Mouse (Mus musculus) frontal cortex, postnatal 25 days (tissue): Measurements from ENCODE around the gene Map3k7cl.

ENCODE experiments used
- DNase-seq, 2 experiments: peaks; one replicate each; pipeline ENCODE4 v3.0.0; 2022; ENCODE audit warnings: low spot score in 2 of 2

The Map3k7cl gene

DNA sequence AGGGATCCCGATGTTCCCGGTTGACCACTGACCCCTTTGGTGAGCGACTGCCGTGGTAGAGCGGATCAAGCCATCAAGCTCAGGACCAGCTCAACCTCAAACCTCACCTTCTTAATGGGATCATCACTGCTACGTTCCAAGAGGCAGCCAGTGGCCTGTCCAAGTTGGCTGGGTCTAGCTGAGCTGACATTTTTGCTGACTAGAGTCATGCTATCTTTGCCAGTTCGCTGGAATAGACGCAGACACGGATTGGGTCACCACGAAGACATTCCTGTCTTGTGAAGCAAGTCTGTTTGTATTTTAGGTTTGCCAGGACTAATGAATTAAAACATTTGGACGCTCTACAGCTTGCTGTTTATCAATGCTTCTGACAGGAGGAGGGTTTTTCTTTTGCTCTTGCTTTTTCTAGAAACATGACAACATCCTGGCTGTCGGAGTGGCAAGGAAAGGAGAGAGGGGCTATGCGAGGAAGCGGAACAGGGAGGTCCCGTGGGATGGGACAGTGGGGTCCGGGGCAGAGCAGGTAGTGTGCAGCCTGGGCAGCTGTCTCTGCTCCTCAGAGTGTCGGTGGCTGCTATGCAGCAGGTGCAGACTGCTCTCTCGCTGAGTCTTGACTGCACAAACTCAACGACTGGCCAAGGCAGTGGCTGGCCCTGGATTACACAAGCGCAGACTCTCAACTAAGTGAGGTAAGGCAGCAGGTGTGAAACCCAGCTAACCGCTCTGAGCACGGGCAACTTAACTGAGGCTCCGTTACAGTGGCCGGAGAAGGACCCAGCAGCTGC is at the start of gene Map3k7cl:
Gene Map3k7cl, plus strand, starts transcription at position 424 of the 785 bp plus-strand sequence.
- no peak for DNase-seq

DNA sequence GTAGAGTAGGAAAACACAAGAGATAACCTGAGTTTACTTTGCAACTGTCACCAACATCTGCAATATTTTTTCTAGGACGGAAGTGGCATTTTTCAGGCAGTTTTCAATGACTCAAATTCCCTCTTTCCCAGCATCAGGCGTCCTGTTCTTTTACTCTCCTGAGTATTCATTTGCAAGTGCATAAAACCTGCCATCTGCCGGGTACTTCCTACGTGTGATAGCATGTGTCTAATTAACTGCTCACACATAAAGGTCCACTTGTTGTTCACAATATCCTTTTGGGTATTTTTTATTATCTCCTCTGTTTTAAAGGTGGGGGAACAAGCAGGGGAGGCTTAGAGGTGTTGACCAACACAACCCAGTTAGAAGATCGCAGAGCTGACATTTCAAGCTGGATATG is 41.4 kb upstream of the Map3k7cl start:
- no peak for DNase-seq

DNA sequence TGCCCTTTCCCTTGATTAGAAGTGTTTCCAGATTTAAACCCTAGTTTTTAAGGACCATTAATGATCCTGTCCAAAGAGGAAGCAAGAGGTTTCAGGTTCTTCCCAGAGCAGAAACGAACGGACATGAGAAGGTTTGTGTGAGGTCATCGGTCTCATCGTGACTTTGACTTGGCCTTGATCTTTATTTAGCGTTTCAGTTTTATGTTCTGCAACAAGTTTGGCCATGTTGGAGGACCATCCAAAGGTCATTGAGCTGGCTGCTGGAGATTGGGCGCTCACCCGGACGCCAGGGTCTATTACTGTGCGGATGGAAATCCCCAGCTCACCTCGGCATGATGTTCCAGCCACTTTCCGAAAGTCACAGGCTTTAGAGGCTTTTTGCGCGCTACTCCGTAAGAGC is 40.8 kb upstream of the Map3k7cl start:
- no peak for DNase-seq

DNA sequence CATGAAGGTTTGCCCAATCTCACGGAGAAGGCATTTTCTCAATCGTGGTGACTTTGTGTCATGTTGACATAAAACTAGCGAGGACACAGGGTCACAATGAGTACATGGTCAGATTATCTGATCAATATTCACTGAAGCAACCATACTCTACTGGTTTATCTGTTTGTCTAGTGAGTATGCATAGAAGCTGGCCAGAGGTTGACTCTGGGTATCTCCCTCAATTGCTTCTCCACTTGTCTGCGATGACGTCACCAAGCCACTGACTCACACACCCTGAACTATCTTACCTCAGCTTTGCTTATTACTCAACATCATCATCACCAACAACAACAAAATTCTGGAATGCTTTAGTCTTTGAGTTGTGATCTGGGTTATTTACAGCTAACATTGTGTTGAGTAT is 28.9 kb upstream of the Map3k7cl start:
- no peak for DNase-seq

DNA sequence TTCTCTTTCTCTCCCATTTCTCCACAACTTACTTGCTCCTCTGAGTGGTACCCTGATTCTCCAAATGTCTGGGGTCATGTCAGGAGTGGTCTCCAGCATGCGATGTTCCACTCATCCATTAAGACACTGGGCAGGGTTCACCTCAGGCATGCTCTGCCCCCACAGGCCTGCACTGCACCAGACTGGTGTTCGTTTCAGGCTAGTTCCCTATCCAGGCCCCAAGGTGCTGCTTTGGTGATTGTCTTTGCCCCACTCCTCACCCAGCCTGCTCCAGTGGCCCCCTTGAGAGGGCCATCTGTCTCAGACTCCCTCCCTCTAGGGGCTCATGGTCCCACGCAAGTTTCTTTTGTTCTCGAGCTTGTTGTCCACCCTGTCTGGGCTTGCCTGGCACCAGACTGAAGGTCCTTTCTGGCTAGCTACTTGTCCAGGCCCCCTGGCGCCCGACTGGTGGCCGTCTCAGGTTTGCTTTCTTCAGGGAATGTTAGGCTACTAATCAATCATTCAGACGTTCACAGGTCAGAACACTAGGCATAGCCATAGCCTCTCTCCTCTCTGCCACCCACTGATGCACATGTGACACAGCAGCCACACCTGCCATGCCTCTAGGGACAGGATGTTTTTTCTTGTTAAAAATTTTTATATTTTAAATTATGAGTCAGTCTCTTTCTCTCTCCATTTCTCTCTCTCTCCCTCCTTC is 25.4 kb upstream of the Map3k7cl start:
- DNase-seq: no peak

DNA sequence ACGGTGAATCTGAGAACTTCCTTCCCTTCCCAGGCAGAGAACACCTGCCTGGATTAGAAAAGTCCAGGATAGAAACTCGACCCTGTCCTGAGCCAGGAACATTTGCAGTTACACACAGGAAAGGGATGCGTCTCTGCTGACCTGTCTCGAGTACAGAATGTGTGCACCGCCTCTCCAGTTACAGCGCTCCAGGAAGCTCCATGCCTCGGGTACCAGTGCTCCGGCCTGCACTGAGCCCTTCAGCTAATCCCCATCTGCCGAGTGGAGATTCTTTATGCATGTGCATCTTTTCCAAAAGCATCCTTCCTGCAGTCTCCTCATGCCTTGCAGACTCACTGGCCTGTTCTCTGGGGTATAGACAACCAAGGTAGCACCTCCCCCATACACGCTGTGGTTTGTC is 24.4 kb upstream of the Map3k7cl start:
- DNase-seq: no peak

DNA sequence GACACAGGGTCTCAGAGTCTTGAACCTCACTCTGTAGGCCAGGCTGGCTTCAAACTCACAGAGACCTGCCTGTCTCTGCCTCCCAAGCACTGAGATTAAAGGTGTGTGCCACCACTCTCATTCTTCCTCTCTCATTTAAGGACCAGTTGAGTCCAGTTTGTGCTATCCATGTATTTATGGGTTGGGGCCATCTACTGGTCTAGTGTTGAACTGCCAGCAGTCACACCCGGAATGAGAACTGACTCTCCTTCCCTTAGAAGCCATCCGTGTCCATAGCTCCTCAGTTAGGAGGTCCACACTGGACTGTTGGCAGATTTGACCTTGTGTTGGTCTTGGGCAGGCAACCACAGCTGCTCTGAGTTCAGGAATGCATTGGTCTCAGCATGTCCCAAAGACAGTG is 4.8 kb upstream of the Map3k7cl start:
- DNase-seq: no peak

DNA sequence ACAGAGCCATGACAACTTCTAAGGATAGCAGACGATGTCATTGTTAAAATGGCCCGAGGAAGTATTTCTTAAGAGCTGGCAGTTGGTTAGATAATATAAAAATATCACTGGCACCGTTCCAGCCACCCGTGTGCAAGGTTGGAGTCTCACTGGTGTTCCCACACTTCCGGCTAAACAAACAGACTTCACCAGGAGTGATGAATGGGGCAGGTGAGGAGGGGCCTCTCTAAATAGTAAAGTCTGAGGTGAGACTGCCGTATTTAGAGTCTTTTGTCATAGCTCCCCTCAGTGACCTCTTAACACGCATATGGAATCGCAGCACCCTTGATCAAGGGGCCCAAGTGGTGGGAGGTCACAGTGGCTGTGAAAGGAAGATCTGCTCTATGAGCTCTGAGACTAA is 3.2 kb downstream of the Map3k7cl start:
- no peak for DNase-seq

DNA sequence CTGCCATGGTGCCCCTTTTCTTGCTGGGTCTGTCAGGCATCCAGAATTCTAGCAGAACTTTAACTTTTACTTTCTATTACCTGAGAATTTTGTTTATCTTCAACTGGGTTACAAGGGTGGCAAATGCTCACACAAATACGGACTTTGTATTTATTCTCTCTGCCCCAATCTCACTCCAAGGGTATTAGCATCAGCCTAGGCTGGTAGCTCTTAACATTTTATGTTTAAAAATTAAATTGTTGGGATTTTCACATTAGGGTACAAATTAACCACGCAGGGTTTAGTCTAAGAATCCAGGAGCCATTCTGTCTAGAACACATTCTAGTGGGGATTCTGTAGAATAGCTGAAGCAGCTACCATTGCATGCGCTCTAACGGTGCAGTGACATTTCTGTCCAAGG is 8.4 kb downstream of the Map3k7cl start:
- no peak for DNase-seq

DNA sequence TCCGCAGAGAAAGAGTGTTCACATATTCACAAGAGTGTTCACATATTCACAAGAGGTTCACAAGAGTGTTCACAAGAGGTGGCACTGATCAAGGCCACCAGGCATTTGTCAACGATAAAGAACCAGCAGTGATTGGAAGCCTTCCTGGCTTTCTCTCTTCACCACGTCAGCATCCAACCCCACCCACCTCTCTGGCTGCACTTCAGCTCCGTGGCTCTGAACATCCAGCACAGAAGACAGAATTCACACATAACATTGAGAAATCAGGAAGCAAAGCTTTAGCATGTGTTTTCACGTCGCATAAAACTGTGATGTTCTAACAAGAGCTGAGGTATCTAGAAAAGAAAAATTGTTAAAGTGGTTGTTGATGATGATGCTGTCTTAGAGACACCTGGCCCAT is 10.4 kb downstream of the Map3k7cl start:
- DNase-seq: peak in 1 of 2 experiments; percentile 9

DNA sequence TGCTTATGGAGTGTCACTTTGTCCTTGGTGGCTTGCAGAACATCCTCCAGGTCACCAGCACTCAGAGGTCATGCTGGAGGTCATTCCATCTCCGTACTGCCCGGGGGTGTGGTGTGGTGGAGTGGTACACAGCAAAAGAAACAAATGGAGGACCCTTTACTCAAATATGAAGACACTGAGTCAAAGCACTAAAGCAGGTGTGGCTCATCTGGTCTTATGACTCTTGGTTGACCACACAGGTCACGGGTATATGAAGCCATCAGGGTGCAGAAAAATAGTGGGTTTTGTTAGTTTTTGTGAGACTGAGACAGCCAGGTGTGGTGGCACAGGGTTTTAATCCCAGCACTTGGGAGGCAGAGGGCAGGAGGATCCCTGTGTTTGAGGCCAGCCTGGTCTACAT is 11.4 kb downstream of the Map3k7cl start:
- no peak for DNase-seq

DNA sequence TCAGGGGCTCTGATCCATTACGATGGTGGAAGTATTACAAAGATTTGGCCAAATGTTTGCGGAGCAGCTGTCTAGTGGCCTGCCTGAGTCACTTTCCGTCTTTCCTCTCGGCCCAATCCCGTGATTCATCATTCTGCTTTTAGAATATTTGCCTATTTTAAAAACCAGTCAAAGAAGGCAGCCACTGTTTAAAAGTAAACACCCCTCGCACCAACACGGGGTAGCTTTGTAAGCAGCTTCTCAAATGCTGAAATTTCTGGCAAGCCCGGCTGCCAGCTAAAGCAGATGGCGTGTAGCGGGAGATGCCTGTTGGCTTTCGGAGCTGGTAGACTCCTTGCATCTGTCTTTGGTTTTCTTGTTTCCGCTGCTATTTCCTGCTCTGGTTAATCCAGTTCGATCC is 14.4 kb downstream of the Map3k7cl start:
- peak in 1 of 2 experiments; percentile 30 for DNase-seq

DNA sequence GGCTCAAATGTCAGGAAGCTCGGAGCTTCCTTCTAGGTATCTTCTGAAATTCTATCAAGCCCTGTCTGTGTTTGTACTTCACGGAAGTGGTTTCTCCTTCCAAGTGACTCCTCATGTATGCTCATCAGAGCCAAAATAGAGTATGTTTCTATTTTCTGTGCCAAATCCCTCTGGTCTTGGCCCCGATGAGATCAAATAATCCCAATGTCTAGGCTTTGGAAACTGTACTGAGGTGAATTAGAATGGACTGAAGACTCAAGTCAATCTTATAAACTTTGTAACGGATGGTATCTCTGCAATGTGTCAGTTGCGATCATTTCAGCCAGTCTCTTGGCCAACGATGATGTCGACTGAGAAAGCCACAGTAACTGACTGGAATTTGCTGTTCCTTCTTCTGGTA is 15.1 kb downstream of the Map3k7cl start:
- no peak for DNase-seq

DNA sequence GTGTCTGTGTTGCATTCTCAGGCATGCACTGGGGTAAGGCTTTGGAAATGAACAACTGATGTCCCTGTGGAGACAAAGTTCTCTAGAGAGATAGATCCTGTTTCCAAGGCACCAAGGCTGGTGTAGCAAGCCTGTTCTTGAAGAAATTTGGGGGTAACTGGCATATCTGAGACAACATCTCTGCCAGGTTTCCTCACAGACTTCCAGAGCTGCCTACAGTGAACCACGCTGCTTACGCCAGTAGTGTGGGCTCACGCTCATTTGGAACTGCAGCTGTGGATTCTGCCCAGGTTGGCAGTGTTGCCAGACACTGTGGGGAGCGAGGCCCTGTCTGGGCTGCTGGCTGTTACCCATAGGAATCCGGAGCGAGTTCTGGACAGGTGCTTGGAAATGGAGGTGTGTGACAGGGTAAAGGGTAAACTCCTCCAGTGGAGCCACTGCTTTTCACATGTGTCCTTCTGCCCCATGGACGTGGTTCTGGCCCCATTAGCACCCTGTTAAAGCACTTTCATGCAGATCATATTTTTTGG is 16.5 kb downstream of the Map3k7cl start:
- no peak for DNase-seq

DNA sequence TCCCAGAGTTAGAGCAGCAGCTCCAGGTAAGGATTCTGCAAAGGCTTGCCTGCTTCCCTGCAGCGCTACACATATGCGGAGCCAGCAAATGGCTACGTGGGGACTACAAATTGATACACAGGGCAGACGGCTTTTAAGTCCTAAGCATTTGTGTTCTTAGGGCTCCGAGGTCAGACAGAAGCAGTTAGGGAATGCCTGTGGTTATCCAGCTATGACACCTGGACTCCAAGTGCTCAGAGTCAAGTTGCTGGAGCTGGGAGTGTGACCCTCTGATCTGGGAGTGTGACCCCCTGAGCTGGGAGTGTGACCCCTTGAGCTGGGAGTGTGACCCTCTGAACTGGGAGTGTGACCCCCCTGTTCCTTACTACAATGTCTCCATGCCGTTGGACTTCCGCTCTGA is 17.2 kb downstream of the Map3k7cl start:
- no peak for DNase-seq

DNA sequence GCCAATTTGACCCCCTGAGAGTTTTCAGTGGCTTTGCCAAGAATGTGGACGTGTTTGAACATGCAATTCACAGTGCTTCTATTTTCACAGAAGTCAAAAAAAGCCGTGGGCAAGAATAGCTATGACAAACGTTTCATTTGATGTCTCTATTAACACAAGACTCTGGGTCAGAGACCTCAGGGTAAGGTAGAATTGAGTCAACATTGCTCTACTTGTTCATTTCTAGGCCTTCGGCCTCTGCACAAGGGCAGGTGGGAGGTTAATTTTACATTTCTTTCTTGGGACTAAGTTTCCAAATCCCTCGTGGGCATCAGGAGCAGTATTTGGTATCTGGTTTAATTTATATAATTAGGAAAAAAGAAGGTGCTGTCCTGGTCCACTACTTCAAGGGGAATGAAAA is 20.3 kb downstream of the Map3k7cl start:
- no peak for DNase-seq

DNA sequence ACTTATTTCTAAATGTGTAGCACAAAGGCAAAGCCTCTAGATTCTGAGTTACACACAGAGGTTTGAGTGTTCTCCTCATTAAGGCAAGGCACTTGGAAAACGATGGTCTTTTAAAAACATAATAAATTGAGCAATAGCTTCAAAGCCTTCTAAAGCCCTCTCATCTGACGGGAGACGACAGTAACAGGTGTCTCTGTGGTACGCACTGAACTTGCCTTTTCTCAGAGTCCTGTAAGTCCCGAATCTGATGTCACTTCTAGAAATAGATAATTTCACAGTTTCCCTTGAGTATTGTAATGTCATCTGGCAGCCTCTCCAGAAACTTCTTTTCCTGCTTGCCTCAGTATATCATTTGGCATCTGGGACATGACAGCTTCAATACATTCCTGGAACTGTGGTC is 21.0 kb downstream of the Map3k7cl start:
- DNase-seq: no peak

DNA sequence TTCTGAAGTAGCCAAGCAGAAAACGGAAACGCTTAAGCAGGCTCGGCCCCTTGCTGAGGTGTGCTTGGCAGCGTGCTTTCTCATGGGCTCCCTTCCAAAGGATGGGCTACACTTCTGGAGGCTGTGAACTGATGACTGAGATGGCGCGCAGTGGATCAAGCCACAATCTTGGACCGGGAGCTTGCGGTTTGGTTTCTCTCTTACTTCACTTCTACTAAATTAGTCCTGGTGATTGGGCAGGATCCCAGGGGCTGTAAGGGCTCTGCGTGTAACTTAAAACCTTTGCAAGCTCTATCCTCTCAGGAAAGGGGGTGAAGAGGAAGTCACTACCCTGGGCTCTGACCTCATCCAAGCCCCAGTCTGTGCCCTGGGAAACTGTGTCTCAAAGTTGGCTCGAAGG is 22.5 kb downstream of the Map3k7cl start:
- DNase-seq: no peak

DNA sequence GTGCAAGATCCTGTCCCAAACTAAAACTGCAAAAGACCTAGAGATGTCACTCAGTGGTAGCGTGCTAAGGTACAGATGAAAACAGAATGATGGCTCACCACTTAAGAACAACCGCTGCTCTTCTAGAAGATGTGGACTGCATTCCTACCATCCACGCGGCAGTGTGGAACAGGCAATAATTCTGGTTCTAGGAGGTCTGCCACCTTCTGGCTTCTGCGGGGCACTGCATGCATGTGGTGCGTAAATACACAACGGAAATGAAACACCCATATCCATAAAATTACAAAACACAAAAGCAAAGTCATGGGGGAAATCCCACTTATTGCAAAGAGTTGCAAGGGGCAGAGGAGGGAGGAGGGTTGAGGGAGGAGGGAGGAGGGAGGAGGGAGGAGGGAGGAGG is 25.8 kb downstream of the Map3k7cl start:
- no peak for DNase-seq

DNA sequence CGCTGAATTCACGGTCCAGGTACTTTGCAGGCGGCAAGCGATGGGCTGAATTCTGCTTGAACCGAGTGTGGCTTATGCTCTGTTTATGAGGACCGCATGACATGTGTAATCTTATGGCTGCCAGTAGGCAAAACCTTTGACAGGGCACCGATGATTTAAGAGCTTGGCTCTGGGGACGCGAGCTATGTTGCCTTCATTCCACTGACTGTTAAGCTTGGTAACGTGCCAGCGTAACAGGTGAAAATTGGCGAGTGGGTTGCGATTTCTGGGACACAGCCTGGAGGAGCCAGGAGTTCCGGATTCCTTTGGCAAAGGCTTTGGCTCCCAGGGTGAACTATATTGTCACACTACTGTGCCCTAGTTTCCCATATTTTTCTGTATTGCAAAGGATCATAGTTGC is 26.3 kb downstream of the Map3k7cl start:
- no peak for DNase-seq

DNA sequence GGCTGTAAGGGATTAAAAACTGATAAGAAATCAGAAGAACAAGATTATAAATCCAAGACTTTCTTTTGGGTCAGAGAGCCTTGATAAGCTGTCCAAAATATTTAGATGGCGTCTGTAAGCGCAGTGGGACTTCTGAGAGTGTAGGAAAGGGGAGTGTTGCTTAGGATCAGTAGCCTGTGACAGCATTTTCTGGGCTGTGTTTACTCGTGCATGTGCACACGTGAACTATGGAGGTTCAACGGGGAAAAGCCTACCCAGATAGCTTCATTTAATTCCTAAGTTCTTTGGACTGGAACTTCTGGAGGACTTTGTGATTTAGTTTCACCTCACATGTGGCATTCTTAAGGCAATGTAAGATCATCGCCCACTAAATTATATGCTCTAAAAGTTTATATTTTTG is 29.6 kb downstream of the Map3k7cl start:
- no peak for DNase-seq

DNA sequence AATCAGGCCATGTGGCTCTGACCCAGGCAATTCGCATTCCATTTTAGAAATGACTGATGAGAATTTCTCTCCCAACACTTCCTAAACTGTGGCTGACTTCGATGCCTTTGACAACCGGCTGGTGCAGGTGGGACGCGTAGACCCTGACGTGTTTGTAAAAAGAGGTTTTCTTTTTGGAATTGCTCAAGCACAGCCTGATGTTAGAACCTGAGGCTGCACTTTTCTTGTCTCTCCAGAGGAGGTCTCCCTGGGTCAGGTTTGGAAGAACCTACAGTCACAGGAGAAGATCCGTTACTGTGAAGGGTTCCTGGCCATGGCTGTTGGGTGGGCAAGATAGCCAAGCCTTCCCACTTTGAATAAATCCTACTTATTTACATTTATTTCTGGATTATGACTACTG is 31.5 kb downstream of the Map3k7cl start:
- DNase-seq: no peak

DNA sequence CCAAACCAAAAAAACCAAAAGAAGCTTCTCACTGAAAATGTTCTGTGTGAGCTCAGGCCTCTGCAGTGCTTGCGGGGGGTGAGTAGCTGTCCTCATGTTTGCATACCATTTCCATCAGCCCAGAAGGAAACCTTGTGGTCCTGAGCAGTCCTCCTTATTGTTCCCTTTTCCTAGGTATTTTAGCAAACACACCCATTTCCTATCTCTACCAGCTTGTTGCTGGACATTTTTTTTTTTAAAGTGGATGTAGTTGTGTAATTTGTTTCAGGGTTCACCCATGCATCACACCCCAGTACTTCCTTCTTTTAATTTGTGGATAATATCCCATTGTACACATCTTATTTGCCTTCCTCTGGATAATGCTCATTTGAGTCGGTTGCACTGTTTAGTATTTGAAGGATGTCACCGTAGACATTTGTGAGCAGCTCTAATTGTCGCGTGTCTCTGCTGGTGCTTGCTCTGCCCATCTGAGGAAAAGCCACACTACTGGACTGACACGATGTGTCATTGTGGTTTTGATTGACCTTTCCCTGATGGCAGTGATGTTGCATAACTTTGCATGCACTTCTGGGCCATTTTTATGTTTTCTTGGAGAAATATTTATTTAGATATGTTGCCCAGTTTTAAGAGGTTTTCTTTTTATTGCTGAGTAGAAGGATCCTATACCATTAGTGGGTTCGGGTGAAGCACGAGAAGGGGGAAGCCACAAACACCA is 32.6 kb downstream of the Map3k7cl start:
- DNase-seq: no peak
